In the genomic region with DNA sequence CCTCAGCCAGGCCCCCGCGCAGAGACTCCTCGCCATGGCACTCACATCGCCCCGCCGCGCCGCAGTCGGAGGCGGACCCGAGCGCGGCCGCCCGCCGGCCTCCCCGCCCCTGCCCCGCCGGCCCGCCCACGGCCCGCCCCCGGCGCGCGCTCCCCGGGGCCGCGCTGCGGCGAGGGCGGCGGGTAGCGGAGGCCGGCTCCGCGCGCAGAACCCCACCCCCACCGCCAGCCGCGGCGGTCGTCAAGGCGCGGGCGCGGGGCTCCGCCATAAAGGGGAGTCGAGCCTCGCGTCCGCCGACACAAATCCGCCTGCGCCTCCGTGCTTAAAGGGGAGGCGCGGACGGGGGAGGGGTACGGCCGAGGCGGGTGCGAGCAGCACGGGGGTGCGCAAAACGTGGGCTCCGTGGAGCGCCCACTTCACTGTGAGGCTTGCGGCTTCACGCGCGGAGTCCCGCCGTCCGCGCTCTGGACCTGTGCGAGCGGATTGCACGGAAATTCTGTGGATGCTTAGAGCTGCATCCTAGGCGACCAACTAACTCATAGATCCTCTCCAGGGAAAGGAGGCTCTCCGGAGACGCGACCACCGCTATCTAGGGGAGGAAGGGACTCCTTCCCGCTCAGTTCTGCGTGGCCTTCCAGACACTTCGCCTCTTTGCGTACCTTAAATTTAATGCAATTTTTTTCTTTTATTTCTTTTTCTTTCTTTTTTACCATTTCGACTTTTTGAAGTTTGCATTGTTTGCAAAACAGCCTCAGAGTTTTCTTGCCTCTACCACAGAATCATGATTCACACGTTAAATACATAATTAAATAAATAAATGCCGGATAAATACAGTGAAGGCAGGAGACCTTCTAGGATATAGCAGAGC, we compare ENCODE assay signal across 8 mouse cellular contexts. TPM values are rescaled to one million over a fixed set of nuclear protein-coding genes. Genes with fewer than 3 reads are reported as not detected.
DNase-seq lines count a peak whose midpoint lies in the region; ATAC-seq lines count a peak whose summit lies in the region.

Gene Fam69a (minus strand): TSS at position 119 of the 868 bp plus-strand sequence.

- ATAC-seq in inflammation-experienced regulatory T-cells, adult 6 months, result peak; percentile 55

- peak; percentile 60 for DNase-seq in adipocyte (ENCODE audit: low spot score)
- peak; percentile 94 for DNase-seq in embryo, embryonic 10.5 days (ENCODE audit: low spot score)
- DNase-seq in gastrocnemius, postnatal 14 days, result peak; percentile 88
- peak; percentile 75 to 84 for DNase-seq in left cerebral cortex, postnatal 36 days (ENCODE audit: low spot score in 2 of 2)
- peak; percentile 93 for DNase-seq in mesoderm, embryonic 11.5 days (ENCODE audit: low read depth, low spot score)
- DNase-seq in right cerebral cortex, postnatal 25 days, result peak; percentile 85
- peak; percentile 64 to 72 for DNase-seq in urinary bladder, postnatal 36 days (ENCODE audit: low spot score in 2 of 2)

- intact Hi-C loops in gastrocnemius, postnatal 14 days (cut with DNase I; ENCODE audit: low total_unique reads), result no loop called here
- intact Hi-C loops in left cerebral cortex, postnatal 36 days (cut with DNase I), result loop anchor here (2.0 to 5.0 kb wide), 3 partner anchors 65 to 285 kb away; no protein-coding TSS in a partner anchor

RNA-seq across cellular contexts. Expression of gene Fam69a, which starts in this region (rescaled TPM):
- 10 to 100 TPM; 30.2 to 36.7 TPM for total RNA-seq in gastrocnemius, postnatal 14 days (2021)
- polyA plus RNA-seq in inflammation-experienced regulatory T-cells, adult 6 months (2017; shearing (Covaris generic)), result 10 to 100 TPM; 68.5 to 100.0 (median 78.8) TPM
- total RNA-seq in left cerebral cortex, postnatal 36 days (2021), result 10 to 100 TPM; 26.2 to 33.0 TPM

Comparison
In these comparisons a context has a peak if more than half of its experiments do, and no peak if none do; other contexts are left out.
1. Peak in every context shown above with its lines: DNase-seq and ATAC-seq.